Mouse (Mus musculus) lung, adult 18-20 months (tissue): ENCODE measurements around the gene Trank1.

Experiments
- DNase-seq, 2 experiments: peaks; one replicate each; pipeline ENCODE4 v3.0.0; 2022; ENCODE audit warnings: mixed read lengths in 2 of 2

Gene Trank1

GRCm38 (mm10) chr9:111304036-111304435 lies 7.5 kb upstream of the Trank1 start:
- no peak for DNase-seq

- DNase-seq: no peak
Measured at GRCm38 (mm10) chr9:111306142-111306541, 5.4 kb upstream of the Trank1 start.

- DNase-seq: no peak
Measured at GRCm38 (mm10) chr9:111311843-111312441, 403 bp downstream of the Trank1 start.

GRCm38 (mm10) chr9:111312442-111313141 lies 1.1 kb downstream of the Trank1 start:
- no peak for DNase-seq

GRCm38 (mm10) chr9:111313299-111313698 lies 1.8 kb downstream of the Trank1 start:
- no peak for DNase-seq

- no peak for DNase-seq
Measured at GRCm38 (mm10) chr9:111313793-111314192, 2.3 kb downstream of the Trank1 start.

- DNase-seq: peak; percentile 28 to 40
Measured at GRCm38 (mm10) chr9:111314219-111314618, 2.7 kb downstream of the Trank1 start.

- DNase-seq: no peak
Measured at GRCm38 (mm10) chr9:111320912-111321311, 9.4 kb downstream of the Trank1 start.

GRCm38 (mm10) chr9:111324881-111325280 lies 13.3 kb downstream of the Trank1 start:
- DNase-seq: no peak

- DNase-seq: no peak
Measured at GRCm38 (mm10) chr9:111329881-111330280, 18.3 kb downstream of the Trank1 start.

GRCm38 (mm10) chr9:111333790-111334189 lies 22.3 kb downstream of the Trank1 start:
- no peak for DNase-seq

GRCm38 (mm10) chr9:111334555-111335164 lies 23.1 kb downstream of the Trank1 start:
- no peak for DNase-seq

GRCm38 (mm10) chr9:111351233-111351632 lies 39.7 kb downstream of the Trank1 start:
- DNase-seq: no peak

- no peak for DNase-seq
Measured at GRCm38 (mm10) chr9:111351641-111352040, 40.1 kb downstream of the Trank1 start.

- no peak for DNase-seq
Measured at GRCm38 (mm10) chr9:111352646-111353045, 41.1 kb downstream of the Trank1 start.

- no peak for DNase-seq
Measured at GRCm38 (mm10) chr9:111355041-111355440, 43.5 kb downstream of the Trank1 start.

- DNase-seq: no peak
Measured at GRCm38 (mm10) chr9:111356386-111356785, 44.8 kb downstream of the Trank1 start.

- DNase-seq: no peak
Measured at GRCm38 (mm10) chr9:111363656-111364055, 52.1 kb downstream of the Trank1 start.

GRCm38 (mm10) chr9:111367713-111368112 lies 56.2 kb downstream of the Trank1 start:
- DNase-seq: no peak

GRCm38 (mm10) chr9:111372079-111372478 lies 60.5 kb downstream of the Trank1 start:
- no peak for DNase-seq

GRCm38 (mm10) chr9:111377868-111378267 lies 66.3 kb downstream of the Trank1 start:
- DNase-seq: no peak

GRCm38 (mm10) chr9:111381056-111382025 lies 69.8 kb downstream of the Trank1 start:
- DNase-seq: no peak

GRCm38 (mm10) chr9:111382469-111382868 lies 70.9 kb downstream of the Trank1 start:
- DNase-seq: no peak
